Mouse (Mus musculus) T-helper 17 cell (primary cell): ENCODE data around the gene Iffo1.

ENCODE experiments used
- in situ Hi-C, 2 experiments: fragments of 300-600 bp; cut with MboI, MseI; formaldehyde crosslinking; loops; 1 replicate in 1 of 2; 2 replicates in 1 of 2; pipeline ENCODE4 v1.15.1; 2025; ENCODE audit warnings: high pct_unique_total_duplicates in 2 of 2

The Iffo1 gene

GRCm38 (mm10) chr6:125159773-125160557 lies 14.9 kb downstream of the Iffo1 start:
- in situ Hi-C loops = loop anchor here in 1 of 2 experiments (5.0 kb wide), 1 partner anchor 112 kb away; no protein-coding TSS in a partner anchor

GRCm38 (mm10) chr6:125160558-125160853 lies 15.5 kb downstream of the Iffo1 start:
- in situ Hi-C loops = loop anchor here in 1 of 2 experiments (5.0 kb wide), 1 partner anchor 112 kb away; no protein-coding TSS in a partner anchor

- in situ Hi-C loops = loop anchor here in 1 of 2 experiments (5.0 kb wide), 1 partner anchor 111 kb away; no protein-coding TSS in a partner anchor
Observed at GRCm38 (mm10) chr6:125160854-125161760, 16.1 kb downstream of the Iffo1 start.

- in situ Hi-C loops = loop anchor here in 1 of 2 experiments (5.0 kb wide), 1 partner anchor 110 kb away; no protein-coding TSS in a partner anchor
Observed at GRCm38 (mm10) chr6:125161971-125162370, 16.9 kb downstream of the Iffo1 start.

- in situ Hi-C loops = loop anchor here in 1 of 2 experiments (5.0 kb wide), 1 partner anchor 110 kb away; no protein-coding TSS in a partner anchor
Observed at GRCm38 (mm10) chr6:125162615-125163305, 17.7 kb downstream of the Iffo1 start.

- in situ Hi-C loops = loop anchor here in 1 of 2 experiments (5.0 kb wide), 1 partner anchor 108 kb away; no protein-coding TSS in a partner anchor
Observed at GRCm38 (mm10) chr6:125163801-125164657, 19.0 kb downstream of the Iffo1 start.

- in situ Hi-C loops = loop anchor here in 1 of 2 experiments (5.0 kb wide), 1 partner anchor 108 kb away; no protein-coding TSS in a partner anchor
Observed at GRCm38 (mm10) chr6:125164672-125165327, 19.8 kb downstream of the Iffo1 start.

- in situ Hi-C loops = no loop called here
Observed at GRCm38 (mm10) chr6:125165328-125165891, 20.4 kb downstream of the Iffo1 start.

GRCm38 (mm10) chr6:125166051-125166751 lies 21.2 kb downstream of the Iffo1 start, which contains the start of gene Gapdh:
Gapdh (minus strand) TSS chr6:125166467.
- in situ Hi-C loops = no loop called here

- in situ Hi-C loops = no loop called here
Observed at GRCm38 (mm10) chr6:125166861-125167650, 22.0 kb downstream of the Iffo1 start.

- in situ Hi-C loops = no loop called here
Observed at GRCm38 (mm10) chr6:125168086-125168485, 23.0 kb downstream of the Iffo1 start.

- in situ Hi-C loops = loop anchor here (5.0 to 10.0 kb wide), 2 partner anchors 55 to 102 kb away; no protein-coding TSS in a partner anchor
Observed at GRCm38 (mm10) chr6:125170194-125170593, 25.2 kb downstream of the Iffo1 start.

- in situ Hi-C loops = loop anchor here (5.0 to 10.0 kb wide), 2 partner anchors 58 to 100 kb away; no protein-coding TSS in a partner anchor
Observed at GRCm38 (mm10) chr6:125172474-125172873, 27.4 kb downstream of the Iffo1 start.

- in situ Hi-C loops = loop anchor here (5.0 to 10.0 kb wide), 2 partner anchors 58 to 99 kb away; no protein-coding TSS in a partner anchor
Observed at GRCm38 (mm10) chr6:125173256-125173655, 28.2 kb downstream of the Iffo1 start.

GRCm38 (mm10) chr6:125175469-125175868 lies 30.4 kb downstream of the Iffo1 start:
- in situ Hi-C loops = loop anchor here in 1 of 2 experiments (10.0 kb wide), 1 partner anchor 61 kb away; no protein-coding TSS in a partner anchor

- in situ Hi-C loops = loop anchor here in 1 of 2 experiments (10.0 kb wide), 1 partner anchor 65 kb away; no protein-coding TSS in a partner anchor
Observed at GRCm38 (mm10) chr6:125179601-125180000, 34.6 kb downstream of the Iffo1 start.

GRCm38 (mm10) chr6:125182133-125182532 lies 37.1 kb downstream of the Iffo1 start:
- in situ Hi-C loops = no loop called here
